Comparison of ENCODE assay signal across 13 mouse cellular contexts in genomic region chr5:138966033-138966724, GRCm38 (mm10). TPM values are rescaled to one million over a fixed set of nuclear protein-coding genes. Genes with fewer than 3 reads are reported as not detected.
DNase-seq lines count a peak whose midpoint lies in the region; ATAC-seq and TF ChIP-seq lines count a peak whose summit lies in the region.
"Had no signal": no experiment of that assay in that cellular context is flagged by ENCODE, and none has a peak within 500 bp of the region (broad histone marks: within the 10 kb centered on the region; RNA-seq: fewer than 3 reads in every experiment).

No protein-coding gene starts in this region.

- peak overlapping the region; percentile 38 for H3K4me2 ChIP-seq in heart, embryonic 15.5 days
- H3K4me2 ChIP-seq in heart, embryonic 11.5 days: no peak overlapping the region
- no peak overlapping the region for H3K4me2 ChIP-seq in neural tube, embryonic 13.5 days
- H3K4me2 ChIP-seq in lung, embryonic 16.5 days (ENCODE audit: low read depth, low read length): peak overlapping the region; percentile 9; the same call in 1 of the 2 replicates

- no peak for DNase-seq in neural tube, embryonic 10.5 days (ENCODE audit: extremely low spot score, low spot score)
- DNase-seq in thymus, adult 2 months: no peak
- no peak for DNase-seq in left cerebral cortex, adult 18-20 months (ENCODE audit: low spot score in 2 of 2)
- DNase-seq: gastrocnemius, postnatal 10 days; kidney, adult 9 months; layer of hippocampus, postnatal 36 days; right cerebral cortex, adult 18-20 months had no signal

- TF ChIP-seq POLR2A in thymus, adult 2 months (IDR thresholded peaks at IDR 0.05; ENCODE audit: control insufficient read depth, extremely low read depth, insufficient read depth, low read length, poor library complexity): no peak

- peak; percentile 29 for ATAC-seq in heart, embryonic 15.5 days (replicated peaks; ENCODE audit: insufficient number of reproducible peaks, insufficient read depth, low FRiP score, low read depth)
- ATAC-seq in heart, embryonic 11.5 days (replicated peaks; ENCODE audit: insufficient number of reproducible peaks, low FRiP score, low TSS enrichment): no peak
- ATAC-seq in neural tube, embryonic 13.5 days (ENCODE audit: low read depth): no peak
- ATAC-seq in lung, embryonic 16.5 days (ENCODE audit: low read depth): peak; percentile 37

- no peaks in the 10 kb centered on the region for H3K27me3 ChIP-seq in heart, embryonic 15.5 days
- H3K27me3 ChIP-seq in heart, embryonic 11.5 days (ENCODE audit: control insufficient read depth, insufficient read depth, low read length): no peaks in the 10 kb centered on the region
- no peaks in the 10 kb centered on the region for H3K27me3 ChIP-seq in neural tube, embryonic 13.5 days
- H3K27me3 ChIP-seq in lung, embryonic 16.5 days (ENCODE audit: control insufficient read depth, insufficient read depth, low read depth, low read length): no peaks in the 10 kb centered on the region
- no peaks in the 10 kb centered on the region for H3K27me3 ChIP-seq in thymus, adult 2 months (ENCODE audit: control insufficient read depth, insufficient read depth, low read length)
- H3K27me3 ChIP-seq: CH12.LX had no signal

- H3K27ac ChIP-seq in heart, embryonic 15.5 days: peak overlapping the region; percentile 27
- H3K27ac ChIP-seq in heart, embryonic 11.5 days (ENCODE audit: low read depth, low read length): no peak overlapping the region
- peak overlapping the region; percentile 42; the same call in 1 of the 2 replicates for H3K27ac ChIP-seq in neural tube, embryonic 13.5 days (replicated peaks)
- H3K27ac ChIP-seq in lung, embryonic 16.5 days (ENCODE audit: low read length): peak overlapping the region; percentile 43
- no peak overlapping the region for H3K27ac ChIP-seq in thymus, adult 2 months (ENCODE audit: control insufficient read depth, insufficient read depth, low read length)
- H3K27ac ChIP-seq: liver, embryonic 14.5 days had no signal

- H3K9me3 ChIP-seq in heart, embryonic 15.5 days (replicated peaks): no peaks in the 10 kb centered on the region
- no peaks in the 10 kb centered on the region for H3K9me3 ChIP-seq in heart, embryonic 11.5 days (replicated peaks; ENCODE audit: control insufficient read depth, low read length)
- no peaks in the 10 kb centered on the region for H3K9me3 ChIP-seq in neural tube, embryonic 13.5 days
- H3K9me3 ChIP-seq in lung, embryonic 16.5 days (ENCODE audit: control insufficient read depth, low read length): no peaks in the 10 kb centered on the region

- peaks cover 36% of the 10 kb centered on the region for H3K4me1 ChIP-seq in heart, embryonic 15.5 days (replicated peaks)
- H3K4me1 ChIP-seq in heart, embryonic 11.5 days (ENCODE audit: control insufficient read depth, insufficient read depth, low read length): peaks cover 17% of the 10 kb centered on the region
- peaks cover 14% of the 10 kb centered on the region for H3K4me1 ChIP-seq in neural tube, embryonic 13.5 days (replicated peaks)
- peaks cover 38% of the 10 kb centered on the region for H3K4me1 ChIP-seq in lung, embryonic 16.5 days (replicated peaks; ENCODE audit: control insufficient read depth, insufficient read depth, low read length)
- H3K4me1 ChIP-seq in thymus, adult 2 months (replicated peaks; ENCODE audit: control insufficient read depth, insufficient read depth, low read length): no peaks in the 10 kb centered on the region

- WGBS in heart, embryonic 15.5 days: 11% methylated on average over 7 of the region's 7 CpGs
- 28% methylated on average over 7 of the region's 7 CpGs for WGBS in heart, embryonic 11.5 days (ENCODE audit: insufficient replicate concordance)
- WGBS in neural tube, embryonic 13.5 days: 48% methylated on average over 7 of the region's 7 CpGs
- 15% methylated on average over 7 of the region's 7 CpGs for WGBS in lung, embryonic 16.5 days
- WGBS in thymus, adult 2 months: 89% methylated on average over 7 of the region's 7 CpGs

- TF ChIP-seq CTCF in thymus, adult 2 months (IDR thresholded peaks at IDR 0.05; ENCODE audit: borderline replicate concordance, control insufficient read depth, extremely low read depth, insufficient read depth, low read length, poor library complexity): no peak

- no peak overlapping the region for H3K4me3 ChIP-seq in heart, embryonic 15.5 days
- no peak overlapping the region for H3K4me3 ChIP-seq in heart, embryonic 11.5 days (ENCODE audit: low read depth, low read length)
- no peak overlapping the region for H3K4me3 ChIP-seq in neural tube, embryonic 13.5 days
- no peak overlapping the region for H3K4me3 ChIP-seq in lung, embryonic 16.5 days (ENCODE audit: low read length)
- no peak overlapping the region for H3K4me3 ChIP-seq in thymus, adult 2 months (ENCODE audit: control insufficient read depth, insufficient read depth, low read length)

- no peaks in the 10 kb centered on the region for H3K36me3 ChIP-seq in heart, embryonic 15.5 days
- no peaks in the 10 kb centered on the region for H3K36me3 ChIP-seq in heart, embryonic 11.5 days (ENCODE audit: control insufficient read depth, insufficient read depth, low read length)
- H3K36me3 ChIP-seq in neural tube, embryonic 13.5 days: no peaks in the 10 kb centered on the region
- no peaks in the 10 kb centered on the region for H3K36me3 ChIP-seq in lung, embryonic 16.5 days (ENCODE audit: control insufficient read depth, insufficient read depth, low read length)
- no peaks in the 10 kb centered on the region for H3K36me3 ChIP-seq in thymus, adult 2 months (ENCODE audit: control insufficient read depth, insufficient read depth, low read length)

- 0 out of 2 replicates have a peak overlapping the region, but pooled peaks have one; percentile 8 for H3K9ac ChIP-seq in heart, embryonic 15.5 days
- H3K9ac ChIP-seq in heart, embryonic 11.5 days (ENCODE audit: low read depth, low read length): no peak overlapping the region
- 0 out of 2 replicates have a peak overlapping the region, but pooled peaks have one; percentile 8 for H3K9ac ChIP-seq in neural tube, embryonic 13.5 days
- no peak overlapping the region for H3K9ac ChIP-seq in lung, embryonic 16.5 days (ENCODE audit: low read length)
- H3K9ac ChIP-seq: liver, embryonic 14.5 days had no signal

RNA-seq across cellular contexts. Expression of gene Pdgfa, which starts 31.0 kb away (rescaled TPM):
- polyA plus RNA-seq in heart, embryonic 15.5 days (2015; fragmentation: Nextera tagmentation; extraction: Ambion mirVana): 46.0 and 51.1 TPM in 2 replicates
- 29.3 and 30.8 TPM in 2 replicates for polyA plus RNA-seq in heart, embryonic 11.5 days (2014; fragmentation: Nextera tagmentation; extraction: Ambion mirVana)
- polyA plus RNA-seq in neural tube, embryonic 13.5 days (2015; fragmentation: Nextera tagmentation; extraction: Ambion mirVana): 17.6 and 19.5 TPM in 2 replicates
- polyA plus RNA-seq in lung, embryonic 16.5 days (2015; fragmentation: Nextera tagmentation; extraction: Ambion mirVana): 56.7 and 58.2 TPM in 2 replicates
- polyA plus RNA-seq in thymus, adult 2 months (2012; rRNA removed): 10.7 and 12.6 TPM in 2 replicates
- total RNA-seq in left cerebral cortex, adult 18-20 months (2021): 10 to 100 TPM; 52.7 to 55.5 TPM

Comparison
In these comparisons a context has a peak if more than half of its experiments do, and no peak if none do; other contexts are left out.
1. ATAC-seq: peak in heart, embryonic 15.5 days (single experiment) and lung, embryonic 16.5 days (single experiment); none in heart, embryonic 11.5 days (single experiment) and neural tube, embryonic 13.5 days (single experiment).
2. H3K27ac ChIP-seq: peak in heart, embryonic 15.5 days (single experiment), neural tube, embryonic 13.5 days (single experiment) and lung, embryonic 16.5 days (single experiment); none in heart, embryonic 11.5 days (single experiment) and thymus, adult 2 months (single experiment).
3. H3K4me2 ChIP-seq: peak in heart, embryonic 15.5 days (single experiment) and lung, embryonic 16.5 days (single experiment); none in heart, embryonic 11.5 days (single experiment) and neural tube, embryonic 13.5 days (single experiment).
4. H3K9ac ChIP-seq: peak in heart, embryonic 15.5 days (single experiment) and neural tube, embryonic 13.5 days (single experiment); none in heart, embryonic 11.5 days (single experiment) and lung, embryonic 16.5 days (single experiment).